Mouse (Mus musculus): Measurements from ENCODE around the gene 7530416G11Rik. TPM values are rescaled to one million over a fixed set of nuclear protein-coding genes. Genes with fewer than 3 reads are reported as not detected.
A peak's percentile ranks its signal among the peaks of the same experiment; 100 is the strongest.

7530416G11Rik gene
- total RNA-seq, 4 experiments from 2014 or later, result not detected

- no peak for DNase-seq (ENCODE audit: low spot score in 2 of 2)
These were observed 22.4 kb downstream of the 7530416G11Rik start for GRCm38 (mm10) chr15:85480630-85481029.

GRCm38 (mm10) chr15:85479919-85480318 lies 23.1 kb downstream of the 7530416G11Rik start:
- DNase-seq (ENCODE audit: low spot score in 2 of 2), result no peak

GRCm38 (mm10) chr15:85479365-85479764 lies 23.7 kb downstream of the 7530416G11Rik start:
- DNase-seq (ENCODE audit: low spot score in 2 of 2), result no peak

- peak; percentile 41 to 53 for DNase-seq (ENCODE audit: low spot score in 2 of 2)
These were observed 25.4 kb downstream of the 7530416G11Rik start for GRCm38 (mm10) chr15:85477584-85477983.

GRCm38 (mm10) chr15:85474697-85475096 lies 28.3 kb downstream of the 7530416G11Rik start:
- no peak for DNase-seq (ENCODE audit: low spot score in 2 of 2)

- no peak for DNase-seq (ENCODE audit: low spot score in 2 of 2)
These were observed 33.6 kb downstream of the 7530416G11Rik start for GRCm38 (mm10) chr15:85469401-85469800.

- DNase-seq (ENCODE audit: low spot score in 2 of 2), result no peak
These were observed 36.5 kb downstream of the 7530416G11Rik start for GRCm38 (mm10) chr15:85466456-85467067.

- no peak for DNase-seq (ENCODE audit: low spot score in 2 of 2)
These were observed 38.0 kb downstream of the 7530416G11Rik start for GRCm38 (mm10) chr15:85464823-85465565.

GRCm38 (mm10) chr15:85464190-85464589 lies 38.8 kb downstream of the 7530416G11Rik start:
- no peak for DNase-seq (ENCODE audit: low spot score in 2 of 2)

GRCm38 (mm10) chr15:85463027-85463790 lies 39.8 kb downstream of the 7530416G11Rik start:
- no peak for DNase-seq (ENCODE audit: low spot score in 2 of 2)

GRCm38 (mm10) chr15:85462138-85462537 lies 40.9 kb downstream of the 7530416G11Rik start:
- no peak for DNase-seq (ENCODE audit: low spot score in 2 of 2)

GRCm38 (mm10) chr15:85461541-85461940 lies 41.5 kb downstream of the 7530416G11Rik start:
- no peak for DNase-seq (ENCODE audit: low spot score in 2 of 2)

GRCm38 (mm10) chr15:85458631-85459082 lies 44.4 kb downstream of the 7530416G11Rik start:
- no peak for DNase-seq (ENCODE audit: low spot score in 2 of 2)

- DNase-seq (ENCODE audit: low spot score in 2 of 2), result no peak
These were observed 45.2 kb downstream of the 7530416G11Rik start for GRCm38 (mm10) chr15:85457838-85458237.

- DNase-seq (ENCODE audit: low spot score in 2 of 2), result no peak
These were observed 46.1 kb downstream of the 7530416G11Rik start for GRCm38 (mm10) chr15:85456891-85457290.

- no peak for DNase-seq (ENCODE audit: low spot score in 2 of 2)
These were observed 56.4 kb downstream of the 7530416G11Rik start for GRCm38 (mm10) chr15:85446652-85447051.

Other genes starting within 250 kb of the 7530416G11Rik start
- 10 to 100 TPM; 26.0 to 27.9 (median 27.0) TPM for gene Atxn10, start 167.0 kb downstream of the 7530416G11Rik start, total RNA-seq (2022)
- under 1 TPM in 1 of 4 experiments, not detected in 3; 0.19 TPM for gene Wnt7b, start 79.2 kb upstream of the 7530416G11Rik start, total RNA-seq (2022)
- gene Ppara, start 231.8 kb upstream of the 7530416G11Rik start, total RNA-seq (2022), result 10 to 100 TPM; 10.5 to 19.6 (median 14.7) TPM

Data from gastrocnemius, adult 8-10 months (tissue).